Comparison of ENCODE assay signal across 8 mouse cellular contexts in genomic region chr3:89336529-89336928, GRCm38 (mm10). TPM values are rescaled to one million over a fixed set of nuclear protein-coding genes. Genes with fewer than 3 reads are reported as not detected.
DNase-seq lines count a peak whose midpoint lies in the region; ATAC-seq lines count a peak whose summit lies in the region.
"Had no signal": no experiment of that assay in that cellular context is flagged by ENCODE, and none has a peak within 500 bp of the region (broad histone marks: within the 10 kb centered on the region; RNA-seq: fewer than 3 reads in every experiment).

No protein-coding gene starts in this region.

- H3K4me3 ChIP-seq in lung, embryonic 16.5 days (ENCODE audit: low read length): peak overlapping the region; percentile 79
- H3K4me3 ChIP-seq in forebrain, embryonic 12.5 days (replicated peaks): peak overlapping the region; percentile 84
- H3K4me3 ChIP-seq in limb, embryonic 13.5 days: peak overlapping the region; percentile 88

- no peak for DNase-seq in lung, postnatal 14 days
- DNase-seq in urinary bladder, postnatal 36 days (ENCODE audit: low spot score in 2 of 2): no peak
- DNase-seq in adrenal gland, postnatal 14 days: no peak
- no peak for DNase-seq in embryo, embryonic 10 days (ENCODE audit: low spot score)

- peaks cover 9% of the 10 kb centered on the region for H3K36me3 ChIP-seq in lung, embryonic 16.5 days (ENCODE audit: control insufficient read depth, insufficient read depth, low read length)
- H3K36me3 ChIP-seq in forebrain, embryonic 12.5 days (replicated peaks): peaks cover 24% of the 10 kb centered on the region
- peaks cover 32% of the 10 kb centered on the region for H3K36me3 ChIP-seq in limb, embryonic 13.5 days

- 13% methylated on average over 6 of the region's 6 CpGs for WGBS in lung, embryonic 16.5 days
- WGBS in forebrain, embryonic 12.5 days: 3% methylated on average over 6 of the region's 6 CpGs
- WGBS in limb, embryonic 13.5 days: 13% methylated on average over 6 of the region's 6 CpGs

- no peaks in the 10 kb centered on the region for H3K27me3 ChIP-seq in lung, embryonic 16.5 days (ENCODE audit: control insufficient read depth, insufficient read depth, low read depth, low read length)
- H3K27me3 ChIP-seq in forebrain, embryonic 12.5 days: no peaks in the 10 kb centered on the region
- H3K27me3 ChIP-seq in limb, embryonic 13.5 days: no peaks in the 10 kb centered on the region

- ATAC-seq in lung, embryonic 16.5 days (ENCODE audit: low read depth): no peak
- no peak for ATAC-seq in forebrain, embryonic 12.5 days (ENCODE audit: low FRiP score)
- ATAC-seq in limb, embryonic 13.5 days (ENCODE audit: low FRiP score, low read depth): no peak

- peaks cover 39% of the 10 kb centered on the region for H3K4me1 ChIP-seq in lung, embryonic 16.5 days (replicated peaks; ENCODE audit: control insufficient read depth, insufficient read depth, low read length)
- peaks cover 64% of the 10 kb centered on the region for H3K4me1 ChIP-seq in forebrain, embryonic 12.5 days
- peaks cover 81% of the 10 kb centered on the region for H3K4me1 ChIP-seq in limb, embryonic 13.5 days

- H3K9me3 ChIP-seq in lung, embryonic 16.5 days (ENCODE audit: control insufficient read depth, low read length): no peaks in the 10 kb centered on the region
- H3K9me3 ChIP-seq in forebrain, embryonic 12.5 days: no peaks in the 10 kb centered on the region
- H3K9me3 ChIP-seq in limb, embryonic 13.5 days: no peaks in the 10 kb centered on the region

- peak overlapping the region; percentile 97 for H3K9ac ChIP-seq in lung, embryonic 16.5 days (ENCODE audit: low read length)
- peak overlapping the region; percentile 90 for H3K9ac ChIP-seq in forebrain, embryonic 12.5 days
- peak overlapping the region; percentile 97 for H3K9ac ChIP-seq in limb, embryonic 13.5 days

- H3K27ac ChIP-seq in lung, embryonic 16.5 days (ENCODE audit: low read length): no peak overlapping the region
- H3K27ac ChIP-seq in forebrain, embryonic 12.5 days: peak overlapping the region; percentile 92
- peak overlapping the region; percentile 94; the same call in 1 of the 2 replicates for H3K27ac ChIP-seq in limb, embryonic 13.5 days

- peak overlapping the region; percentile 79 for H3K4me2 ChIP-seq in lung, embryonic 16.5 days (ENCODE audit: low read depth, low read length)
- peak overlapping the region; percentile 70 for H3K4me2 ChIP-seq in forebrain, embryonic 12.5 days
- H3K4me2 ChIP-seq in limb, embryonic 13.5 days (replicated peaks): peak overlapping the region; percentile 92

RNA-seq across cellular contexts. Expression of gene Efna4, which starts 1.3 kb away (rescaled TPM):
- polyA plus RNA-seq in lung, embryonic 16.5 days (2015; fragmentation: Nextera tagmentation; extraction: Ambion mirVana): 19.8 and 24.7 TPM in 2 replicates
- 17.1 and 20.0 TPM in 2 replicates for polyA plus RNA-seq in forebrain, embryonic 12.5 days (2016; fragmentation: Nextera tagmentation; extraction: Ambion mirVana)
- 49.0 and 51.6 TPM in 2 replicates for polyA plus RNA-seq in limb, embryonic 13.5 days (2015; fragmentation: Nextera tagmentation; extraction: Ambion mirVana)
- 0.26 and 0.68 TPM in 2 replicates for total RNA-seq in adrenal gland, postnatal 14 days (2021)
- total RNA-seq: megakaryocyte-erythroid progenitor cell, adult 5-6 weeks had no signal

RNA-seq across cellular contexts. Expression of gene Adam15, which starts 13.3 kb away (rescaled TPM):
- 75.1 and 76.0 TPM in 2 replicates for polyA plus RNA-seq in lung, embryonic 16.5 days (2015; fragmentation: Nextera tagmentation; extraction: Ambion mirVana)
- 22.7 and 28.2 TPM in 2 replicates for polyA plus RNA-seq in forebrain, embryonic 12.5 days (2016; fragmentation: Nextera tagmentation; extraction: Ambion mirVana)
- 50.3 and 52.2 TPM in 2 replicates for polyA plus RNA-seq in limb, embryonic 13.5 days (2015; fragmentation: Nextera tagmentation; extraction: Ambion mirVana)
- 66.0 and 79.5 TPM in 2 replicates for total RNA-seq in adrenal gland, postnatal 14 days (2021)

RNA-seq across cellular contexts. Expression of gene Efna3, which starts 13.8 kb away (rescaled TPM):
- polyA plus RNA-seq in lung, embryonic 16.5 days (2015; fragmentation: Nextera tagmentation; extraction: Ambion mirVana): 7.1 and 7.5 TPM in 2 replicates
- 11.9 and 14.9 TPM in 2 replicates for polyA plus RNA-seq in forebrain, embryonic 12.5 days (2016; fragmentation: Nextera tagmentation; extraction: Ambion mirVana)
- 27.4 and 30.6 TPM in 2 replicates for polyA plus RNA-seq in limb, embryonic 13.5 days (2015; fragmentation: Nextera tagmentation; extraction: Ambion mirVana)
- 0.38 and 0.59 TPM in 2 replicates for total RNA-seq in adrenal gland, postnatal 14 days (2021)
- total RNA-seq: megakaryocyte-erythroid progenitor cell, adult 5-6 weeks had no signal

RNA-seq across cellular contexts. Expression of gene Dcst2, which starts 25.2 kb away (rescaled TPM):
- polyA plus RNA-seq in lung, embryonic 16.5 days (2015; fragmentation: Nextera tagmentation; extraction: Ambion mirVana): 0.06 TPM in 1 of 2 replicates, not detected in the other
- polyA plus RNA-seq in forebrain, embryonic 12.5 days (2016; fragmentation: Nextera tagmentation; extraction: Ambion mirVana): 0.13 and 0.22 TPM in 2 replicates
- 0.27 and 0.34 TPM in 2 replicates for polyA plus RNA-seq in limb, embryonic 13.5 days (2015; fragmentation: Nextera tagmentation; extraction: Ambion mirVana)
- total RNA-seq in adrenal gland, postnatal 14 days (2021): 0.68 and 0.70 TPM in 2 replicates
- total RNA-seq: megakaryocyte-erythroid progenitor cell, adult 5-6 weeks had no signal

RNA-seq across cellular contexts. Expression of gene Dcst1, which starts 28.5 kb away (rescaled TPM):
- 0.13 and 0.53 TPM in 2 replicates for polyA plus RNA-seq in lung, embryonic 16.5 days (2015; fragmentation: Nextera tagmentation; extraction: Ambion mirVana)
- polyA plus RNA-seq in forebrain, embryonic 12.5 days (2016; fragmentation: Nextera tagmentation; extraction: Ambion mirVana): 0.36 and 0.54 TPM in 2 replicates
- polyA plus RNA-seq in limb, embryonic 13.5 days (2015; fragmentation: Nextera tagmentation; extraction: Ambion mirVana): 0.38 and 0.51 TPM in 2 replicates
- total RNA-seq in adrenal gland, postnatal 14 days (2021): 0.30 and 0.71 TPM in 2 replicates
- total RNA-seq: megakaryocyte-erythroid progenitor cell, adult 5-6 weeks had no signal
